Mouse (Mus musculus): ENCODE results near the gene Gm6583. TPM values are rescaled to one million over a fixed set of nuclear protein-coding genes. Genes with fewer than 3 reads are reported as not detected.

Gene Gm6583
- total RNA-seq, 2 experiments from 2014 or later = not detected

DNA sequence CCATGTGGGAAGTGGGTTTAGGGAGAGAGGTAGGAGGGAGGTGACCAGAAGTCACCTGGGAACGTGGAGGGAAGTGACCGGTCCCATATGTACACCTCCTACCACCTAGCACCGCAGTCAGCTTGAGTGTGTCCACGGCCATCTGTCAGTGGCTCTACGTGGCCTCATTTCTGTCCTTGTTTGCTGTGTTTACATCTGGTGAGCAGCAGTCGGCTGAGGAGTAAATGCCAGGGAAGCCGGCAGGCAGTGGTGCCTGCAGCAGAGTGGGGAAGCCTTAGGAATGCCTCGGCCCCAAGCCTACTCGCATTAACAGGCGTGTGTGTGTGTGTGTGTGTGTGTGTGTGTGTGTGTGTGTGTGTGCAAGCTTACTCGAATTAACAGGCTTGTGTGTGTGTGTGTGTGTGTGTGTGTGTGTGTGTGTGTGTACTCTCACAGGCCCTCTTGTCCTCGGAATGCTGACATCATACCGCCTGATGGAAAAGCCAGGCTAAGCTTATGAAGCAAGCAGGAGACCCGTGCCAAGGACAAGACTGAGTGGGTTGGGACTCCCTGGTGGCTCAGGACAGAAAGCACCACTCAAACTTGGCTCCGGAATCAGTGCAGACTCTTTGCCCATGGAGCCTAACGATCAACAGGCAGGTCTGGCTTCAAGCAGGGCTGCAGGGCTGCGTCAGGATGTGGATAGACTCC, 27.0 kb upstream of the Gm6583 start:
- TF ChIP-seq CTCF (conservative IDR thresholded peaks at IDR 0.05) = no peak
- DNase-seq (ENCODE audit: low spot score in 2 of 2) = peak; percentile 50 to 65
- H3K4me3 ChIP-seq = no peak overlapping the region
- H3K27ac ChIP-seq = peak overlapping the region; percentile 79

- TF ChIP-seq CTCF (conservative IDR thresholded peaks at IDR 0.05) = no peak
- H3K4me3 ChIP-seq = no peak overlapping the region
- peak overlapping the region; percentile 79 for H3K27ac ChIP-seq
- no peak for DNase-seq (ENCODE audit: low spot score in 2 of 2)
These were observed 26.2 kb upstream of the Gm6583 start for GRCm38 (mm10) chr5:112382042-112382441.

GRCm38 (mm10) chr5:112381154-112381553, 25.3 kb upstream of the Gm6583 start:
- no peak overlapping the region for H3K4me3 ChIP-seq
- DNase-seq (ENCODE audit: low spot score in 2 of 2) = no peak
- no peak overlapping the region for H3K27ac ChIP-seq
- no peak for TF ChIP-seq CTCF (conservative IDR thresholded peaks at IDR 0.05)

DNA sequence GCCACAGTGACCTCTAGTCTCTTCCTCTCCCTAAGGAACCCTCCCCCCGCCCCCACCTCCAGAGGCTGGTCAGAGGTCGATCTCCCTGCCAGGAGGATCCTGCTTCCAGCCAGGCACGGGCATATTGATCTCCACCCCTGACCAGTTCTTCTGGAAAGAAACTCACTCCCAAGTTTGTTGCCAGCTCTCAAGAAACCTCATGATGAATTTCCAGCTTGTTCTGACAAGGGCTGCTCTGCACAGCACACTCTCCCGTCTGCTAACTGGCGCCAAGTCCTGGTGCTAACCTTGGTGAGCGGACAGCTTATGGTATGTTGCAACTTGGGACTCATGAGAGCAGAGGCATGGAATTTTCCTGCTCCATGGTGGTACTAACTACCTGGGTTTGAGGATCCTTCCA, 22.9 kb upstream of the Gm6583 start:
- H3K27ac ChIP-seq = peak overlapping the region; percentile 37; the same call in 1 of the 2 replicates
- no peak overlapping the region for H3K4me3 ChIP-seq
- TF ChIP-seq CTCF (conservative IDR thresholded peaks at IDR 0.05) = no peak
- no peak for DNase-seq (ENCODE audit: low spot score in 2 of 2)

DNA sequence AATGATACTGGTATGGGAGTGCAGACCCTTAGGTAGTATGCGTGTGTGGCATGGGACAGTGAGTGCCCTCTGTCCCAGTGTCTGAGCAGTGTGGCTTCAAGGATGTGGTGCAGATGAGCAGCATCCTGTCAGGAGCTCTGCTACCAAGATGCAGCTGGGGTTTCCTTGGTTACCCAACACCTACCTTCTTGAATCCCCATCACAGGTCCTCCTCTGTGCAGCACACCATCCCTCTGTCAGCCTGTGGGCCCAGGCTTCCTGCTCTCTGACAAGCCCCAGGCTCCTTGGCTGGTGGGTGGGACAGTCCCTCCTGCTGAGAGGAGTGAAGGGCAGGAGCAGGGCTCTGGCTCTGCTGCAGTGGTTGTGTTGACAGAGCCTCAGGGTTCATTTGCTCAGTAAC, 21.5 kb upstream of the Gm6583 start:
- peak overlapping the region; percentile 79 for H3K27ac ChIP-seq
- H3K4me3 ChIP-seq = no peak overlapping the region
- DNase-seq (ENCODE audit: low spot score in 2 of 2) = no peak
- no peak for TF ChIP-seq CTCF (conservative IDR thresholded peaks at IDR 0.05)

DNA sequence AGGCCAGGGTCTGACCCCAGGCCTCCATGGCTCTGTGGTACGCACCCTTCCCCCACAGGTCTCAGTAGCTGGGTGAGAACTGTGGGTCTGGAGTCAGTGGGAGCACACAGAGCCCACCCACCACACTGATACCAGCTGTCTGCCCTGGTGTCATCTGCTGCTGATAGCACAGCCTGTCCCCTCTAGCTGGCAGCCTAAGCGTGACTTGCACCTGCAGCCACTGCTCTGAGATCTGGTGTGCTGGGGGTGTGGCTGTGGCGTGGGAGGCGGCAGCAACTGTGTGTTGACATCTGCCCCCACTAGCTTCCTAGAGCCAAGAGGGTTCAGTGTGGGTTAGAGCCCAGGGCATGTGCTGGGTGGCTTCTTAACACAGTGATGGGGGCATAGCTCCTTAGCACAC, 20.3 kb upstream of the Gm6583 start:
- Histone ChIP-seq H3K4me3 (no peak overlapping the region), H3K27ac (peak overlapping the region; percentile 81)
- no peak for TF ChIP-seq CTCF (conservative IDR thresholded peaks at IDR 0.05)
- no peak for DNase-seq (ENCODE audit: low spot score in 2 of 2)

DNA sequence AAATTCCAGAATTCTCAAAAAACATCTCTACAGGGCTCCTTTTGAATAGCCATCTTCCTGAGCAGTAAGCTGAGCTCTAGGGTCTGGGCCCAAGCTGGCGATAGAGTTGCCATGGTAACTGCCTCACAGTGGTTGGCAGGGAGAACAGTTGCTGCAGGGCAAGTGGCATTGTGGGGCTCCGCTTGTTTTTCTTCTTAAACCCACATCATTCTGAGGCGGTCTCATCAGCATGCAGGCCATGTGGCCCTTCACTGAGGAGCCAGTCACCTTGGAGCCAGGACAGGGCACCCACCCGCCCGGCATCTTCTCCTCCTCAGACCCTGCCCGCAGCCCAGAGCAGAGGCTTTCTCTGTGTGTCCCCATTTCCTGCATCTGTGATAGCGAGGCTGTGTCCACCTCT, 16.1 kb upstream of the Gm6583 start:
- no peak overlapping the region for H3K4me3 ChIP-seq
- peak; percentile 65 to 90 for DNase-seq (ENCODE audit: low spot score in 2 of 2)
- peak overlapping the region; percentile 98 for H3K27ac ChIP-seq
- TF ChIP-seq CTCF (conservative IDR thresholded peaks at IDR 0.05) = no peak

GRCm38 (mm10) chr5:112370236-112370813, 14.5 kb upstream of the Gm6583 start:
- TF ChIP-seq CTCF (conservative IDR thresholded peaks at IDR 0.05) = no peak
- no peak for DNase-seq (ENCODE audit: low spot score in 2 of 2)
- Histone ChIP-seq H3K27ac (peak overlapping the region; percentile 98), H3K4me3 (no peak overlapping the region)

- H3K4me3 ChIP-seq = no peak overlapping the region
- no peak for TF ChIP-seq CTCF (conservative IDR thresholded peaks at IDR 0.05)
- peak overlapping the region; percentile 98 for H3K27ac ChIP-seq
- DNase-seq (ENCODE audit: low spot score in 2 of 2) = no peak
These were observed 13.5 kb upstream of the Gm6583 start for GRCm38 (mm10) chr5:112369326-112369725.

- H3K27ac ChIP-seq = peak overlapping the region; percentile 98
- TF ChIP-seq CTCF (conservative IDR thresholded peaks at IDR 0.05) = no peak
- no peak for DNase-seq (ENCODE audit: low spot score in 2 of 2)
- no peak overlapping the region for H3K4me3 ChIP-seq
These were observed 12.8 kb upstream of the Gm6583 start for GRCm38 (mm10) chr5:112368666-112369065.

- DNase-seq (ENCODE audit: low spot score in 2 of 2) = no peak
- Histone ChIP-seq H3K27ac (peak overlapping the region; percentile 98), H3K4me3 (no peak overlapping the region)
- no peak for TF ChIP-seq CTCF (conservative IDR thresholded peaks at IDR 0.05)
These were observed 12.1 kb upstream of the Gm6583 start for GRCm38 (mm10) chr5:112367929-112368328.

GRCm38 (mm10) chr5:112367338-112367737, 11.5 kb upstream of the Gm6583 start:
- Histone ChIP-seq H3K27ac (peak overlapping the region; percentile 98; the same call in 1 of the 2 replicates), H3K4me3 (no peak overlapping the region)
- TF ChIP-seq CTCF (conservative IDR thresholded peaks at IDR 0.05) = peak; percentile 64
- no peak for DNase-seq (ENCODE audit: low spot score in 2 of 2)

- DNase-seq (ENCODE audit: low spot score in 2 of 2) = no peak
- no peak for TF ChIP-seq CTCF (conservative IDR thresholded peaks at IDR 0.05)
- Histone ChIP-seq H3K4me3 (no peak overlapping the region), H3K27ac (peak overlapping the region; percentile 98; the same call in 1 of the 2 replicates)
These were observed 11.0 kb upstream of the Gm6583 start for GRCm38 (mm10) chr5:112366879-112367278.
